Mouse (Mus musculus): ENCODE results near the gene Wwc1. TPM values are rescaled to one million over a fixed set of nuclear protein-coding genes. Genes with fewer than 3 reads are reported as not detected.

Gene Wwc1
- total RNA-seq, 2 experiments from 2014 or later = not detected

DNA sequence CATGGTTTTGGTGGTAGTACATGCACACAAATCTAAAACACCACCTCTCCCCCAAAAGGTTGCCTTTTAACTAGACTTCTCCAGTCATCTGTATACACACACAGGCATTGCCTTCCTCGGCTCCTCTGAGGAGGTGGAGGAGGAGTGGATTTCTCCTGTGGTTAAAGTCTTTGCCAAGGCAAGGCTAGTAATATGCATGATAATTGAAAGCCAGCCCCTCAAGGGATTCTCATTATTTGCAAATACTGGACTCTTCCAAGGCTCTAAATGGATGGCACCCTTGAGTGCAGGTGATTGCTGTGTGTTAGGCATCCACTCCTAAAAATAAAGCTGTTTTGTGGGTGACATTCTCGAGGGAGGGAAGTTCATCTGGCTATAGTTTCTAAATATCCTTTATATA is 191.9 kb downstream of the Wwc1 start:
- no peak for ATAC-seq (replicated peaks; ENCODE audit: low FRiP score, low TSS enrichment, poor library complexity, severe bottlenecking)

Other genes starting within 250 kb of the Wwc1 start
- gene Pank3, start 211.0 kb downstream of the Wwc1 start, total RNA-seq (2014; fragmentation: Nextera tagmentation) = 14.3 and 15.7 TPM in 2 replicates
- gene Pank3, start 211.0 kb downstream of the Wwc1 start, total RNA-seq (2017) = 26.4 and 40.9 TPM in 2 replicates
- not detected in 2 replicates for gene Fbll1, start 181.6 kb downstream of the Wwc1 start, total RNA-seq (2014; fragmentation: Nextera tagmentation)
- gene Fbll1, start 181.6 kb downstream of the Wwc1 start, total RNA-seq (2017) = not detected in 2 replicates
- gene Rars, start 146.0 kb downstream of the Wwc1 start, total RNA-seq (2014; fragmentation: Nextera tagmentation) = 99.7 and 111 TPM in 2 replicates
- gene Rars, start 146.0 kb downstream of the Wwc1 start, total RNA-seq (2017) = 132 and 143 TPM in 2 replicates